Mouse (Mus musculus): ENCODE data around the gene Il27.

GRCm38 (mm10) chr7:126594862-126595561 lies at the start of gene Il27:
- TF ChIP-seq CTCF (IDR thresholded peaks at IDR 0.05; ENCODE audit: insufficient read depth, low read depth, low read length) (no peak), POLR2A (IDR thresholded peaks at IDR 0.05; ENCODE audit: insufficient read depth, low read depth, low read length) (no peak)
